Mouse (Mus musculus): ENCODE results near the gene Ddit4.

DNA sequence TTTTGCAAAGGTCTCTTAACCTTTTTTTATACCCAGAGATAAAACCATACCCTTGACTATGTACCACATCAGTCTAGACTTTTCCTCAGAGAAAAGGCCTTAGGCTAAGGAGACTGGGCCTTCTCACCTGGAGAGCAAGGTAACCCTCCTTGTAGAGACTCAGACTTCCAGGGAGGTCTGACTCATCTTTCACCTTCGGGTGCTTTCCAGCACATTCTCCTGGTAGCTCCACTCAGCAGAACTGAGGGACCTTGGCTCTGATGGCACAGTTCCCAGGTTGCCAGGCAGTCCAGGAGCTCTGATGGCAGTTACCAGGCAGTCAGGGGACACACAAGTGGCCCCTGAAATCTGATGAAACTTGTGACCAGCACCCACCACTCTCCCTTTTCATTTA is 2.4 kb downstream of the Ddit4 start:
- TF ChIP-seq CTCF (IDR thresholded peaks at IDR 0.05; ENCODE audit: low read depth) (no peak), EP300 (IDR thresholded peaks at IDR 0.05; ENCODE audit: low read depth) (0 out of 2 replicates have a peak, but pooled peaks have one; percentile 7)
